Mouse (Mus musculus) right cerebral cortex, adult 2 months (tissue): Measurements from ENCODE around the gene Med31.
"Not testable (repeated sequence)": the region's sequence is repeated elsewhere in the genome, so short reads cannot be mapped to it uniquely, and the experiment has no call there.

Source experiments
- DNase-seq, 2 experiments: peaks; one replicate each; pipeline ENCODE4 v3.0.0; 2021 to 2022; ENCODE audit warnings: low spot score in 2 of 2

Gene Med31

DNA sequence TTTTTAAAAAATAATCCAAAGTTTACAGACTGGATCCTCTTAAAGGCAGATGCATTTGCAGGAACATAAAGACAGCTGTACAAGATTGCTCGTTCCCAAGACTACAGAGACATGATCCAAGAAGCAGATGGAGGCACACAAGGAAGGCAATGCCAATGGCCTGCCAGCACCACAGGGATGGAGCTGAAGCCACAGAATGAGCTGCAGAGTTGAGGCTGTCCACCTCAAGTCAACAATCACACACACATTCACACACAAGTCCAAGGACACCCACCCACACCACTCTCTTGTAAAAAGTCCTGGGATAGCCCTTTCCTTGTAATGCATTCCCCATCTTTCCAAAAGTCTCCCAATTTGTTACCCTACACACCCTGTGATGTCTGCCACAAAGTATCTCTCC is 12.0 kb downstream of the Med31 start:
- DNase-seq: no peak

DNA sequence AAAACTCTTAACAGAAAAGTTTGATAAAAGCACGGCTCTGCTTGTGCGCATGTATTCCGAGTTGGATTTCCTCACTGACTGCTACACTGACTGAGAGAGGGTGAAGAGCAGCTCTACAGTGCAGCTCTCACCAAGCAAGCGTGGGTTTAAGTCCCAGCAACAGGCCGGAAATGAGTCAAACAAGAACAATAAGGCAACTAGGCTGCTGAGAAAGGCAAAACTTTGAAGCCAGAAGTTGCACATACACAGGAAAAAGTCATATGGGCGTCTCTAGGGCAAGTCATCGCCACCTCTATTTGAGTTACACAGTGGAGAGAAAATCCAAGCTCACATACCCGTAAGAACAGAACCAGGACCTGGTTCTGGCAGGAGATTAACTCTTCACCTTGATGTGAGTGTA is 18.9 kb downstream of the Med31 start:
- no peak for DNase-seq

DNA sequence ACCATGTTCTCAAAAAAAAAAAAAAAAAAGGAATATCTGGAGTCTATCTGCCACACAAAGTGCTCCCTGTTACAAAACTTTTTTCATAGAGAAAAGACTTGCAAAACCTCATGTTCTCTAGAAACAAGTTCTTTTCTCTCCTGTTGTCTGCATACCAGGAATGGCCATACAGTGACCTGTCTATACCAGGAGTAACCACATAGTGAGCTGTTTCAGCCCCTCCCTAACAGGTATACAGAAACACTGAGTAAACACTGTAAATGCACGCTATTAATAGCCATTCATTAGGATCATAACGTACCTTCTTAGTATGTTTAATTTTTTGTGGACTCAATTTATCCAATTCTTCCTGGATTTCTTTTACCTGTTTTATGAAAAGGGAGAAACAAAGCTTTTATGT is 21.1 kb downstream of the Med31 start:
- DNase-seq: no peak

DNA sequence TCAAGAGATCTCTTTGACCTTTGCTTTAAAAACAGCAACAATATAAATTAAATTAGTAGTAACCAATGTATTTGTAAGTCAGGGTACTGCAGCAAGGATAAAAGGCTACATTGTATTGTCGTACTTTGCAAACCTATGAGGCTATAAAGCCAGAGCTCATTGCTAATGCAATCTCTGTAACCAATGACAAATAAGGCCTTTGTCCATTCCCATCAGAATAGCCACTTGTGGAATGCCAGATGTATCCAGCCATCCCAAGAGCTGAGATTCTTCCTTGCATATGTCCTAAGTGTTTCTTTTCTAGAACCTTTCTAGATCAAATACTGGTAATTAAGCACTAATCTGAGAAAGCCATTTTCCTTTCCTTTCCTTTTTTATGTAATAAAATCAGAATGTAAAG is 24.5 kb downstream of the Med31 start:
- no peak for DNase-seq

DNA sequence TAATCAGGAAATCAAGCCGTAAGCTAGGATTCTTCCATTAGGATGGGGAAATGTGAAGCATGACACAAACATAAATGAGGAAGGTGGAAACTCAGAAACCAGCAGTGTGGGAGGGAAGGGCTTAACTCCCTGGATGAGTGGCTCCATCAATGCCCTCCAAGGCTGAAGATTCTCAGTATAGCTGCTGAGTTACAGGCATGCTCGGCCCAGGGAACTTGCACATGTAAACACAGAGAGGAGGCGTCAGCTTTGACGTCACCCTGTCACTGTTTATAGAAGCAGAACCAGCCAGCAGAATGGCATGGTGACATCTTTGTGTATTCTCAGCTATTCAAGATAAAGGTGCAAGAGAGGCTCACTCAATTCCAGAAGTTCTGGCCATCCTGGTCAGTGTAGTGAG is 31.1 kb downstream of the Med31 start:
- DNase-seq: peak in 1 of 2 experiments; percentile 21

DNA sequence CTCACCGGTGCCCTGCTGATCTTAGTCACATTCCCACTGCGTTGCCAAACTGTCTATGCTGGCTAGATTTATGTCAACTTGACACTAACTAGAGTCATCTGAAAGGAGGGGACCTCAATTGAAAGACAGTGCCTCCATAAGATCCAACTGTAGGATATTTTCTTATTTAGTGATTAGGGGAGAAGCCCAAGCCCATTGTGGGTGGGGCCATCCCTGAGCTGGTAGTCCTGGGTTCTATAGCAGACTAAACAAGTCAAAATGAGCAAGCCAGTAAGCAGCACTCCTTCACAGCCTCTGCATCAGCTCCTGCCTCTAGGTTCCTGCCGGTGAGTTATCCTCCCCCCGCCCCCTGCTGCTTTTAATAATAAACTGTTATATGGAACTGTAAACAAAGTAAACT is 34.3 kb downstream of the Med31 start:
- DNase-seq: no peak

DNA sequence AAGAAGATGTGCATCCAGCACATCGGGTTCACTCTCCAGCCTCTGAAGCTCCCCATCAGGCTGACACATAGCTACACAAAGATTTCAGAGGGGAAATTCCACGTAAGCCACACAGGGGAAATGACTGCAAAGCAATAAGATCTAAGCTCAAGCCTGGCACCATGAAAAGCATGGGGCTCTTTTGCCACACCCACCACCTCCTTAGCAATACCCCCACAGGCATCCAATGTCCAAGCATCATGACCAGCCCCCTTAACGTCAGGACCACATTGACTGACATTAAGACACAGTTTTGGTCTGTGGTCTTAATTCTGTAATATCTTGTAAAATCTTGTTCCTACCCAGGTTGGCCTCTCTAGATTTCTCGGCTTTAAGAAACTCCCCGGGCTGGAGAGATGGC is 34.8 kb downstream of the Med31 start:
- DNase-seq: no peak

DNA sequence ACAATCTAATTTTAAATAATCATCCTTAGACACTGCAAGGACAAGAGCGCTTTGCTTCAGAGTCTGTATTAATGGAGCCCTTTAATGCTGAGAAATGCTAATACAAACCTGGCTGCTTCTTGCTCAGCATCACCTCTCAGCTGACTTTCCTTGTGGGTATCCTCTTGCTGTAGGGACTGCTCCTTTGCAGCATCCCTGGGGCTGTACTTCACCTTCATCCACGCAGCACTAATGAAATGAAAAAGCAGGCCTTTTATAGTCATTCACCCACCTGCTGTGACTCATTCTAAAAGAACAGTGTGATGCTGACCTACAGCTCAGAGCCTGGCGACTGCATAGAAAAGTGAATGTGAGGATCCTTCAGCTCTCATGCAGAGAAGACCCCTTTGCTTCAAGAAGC is 38.8 kb downstream of the Med31 start:
- no peak for DNase-seq

DNA sequence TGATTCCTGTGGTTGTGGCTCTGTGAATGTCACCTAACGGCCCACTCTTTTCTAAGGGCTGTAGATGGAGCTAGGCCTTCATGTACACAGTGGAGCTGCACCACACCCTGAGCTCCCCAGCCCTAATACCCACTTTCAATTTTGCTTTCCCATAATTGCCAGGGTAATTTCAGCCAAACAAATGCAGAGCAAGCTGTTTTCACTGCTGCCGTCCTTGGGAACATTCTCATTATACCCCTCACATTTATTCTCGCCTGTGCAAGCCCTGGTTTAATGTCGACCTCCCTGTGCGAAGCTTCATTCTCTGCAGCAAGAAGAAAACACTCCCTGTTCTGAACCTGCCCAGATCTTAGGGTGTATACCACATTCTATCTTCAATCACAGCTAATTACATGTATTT is 39.4 kb downstream of the Med31 start:
- no peak for DNase-seq

DNA sequence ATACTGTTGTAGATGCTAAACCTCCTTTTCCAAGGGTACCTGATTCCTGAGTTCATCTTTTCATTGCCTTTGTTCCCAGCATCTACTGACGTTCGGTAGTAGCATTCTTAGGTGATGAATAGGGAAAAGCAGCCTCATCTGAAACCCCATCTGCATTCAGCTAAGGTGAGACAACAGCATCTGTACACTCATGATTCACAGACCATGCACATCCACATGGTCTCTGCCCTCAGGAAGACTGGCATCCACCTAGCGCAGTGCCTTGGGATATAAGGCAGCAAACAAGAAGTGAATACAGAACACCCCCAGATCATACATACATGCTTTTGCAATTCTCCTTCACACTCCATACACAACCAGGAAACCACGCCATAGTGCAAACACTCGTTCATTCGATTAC is 40.7 kb downstream of the Med31 start:
- DNase-seq: no peak

DNA sequence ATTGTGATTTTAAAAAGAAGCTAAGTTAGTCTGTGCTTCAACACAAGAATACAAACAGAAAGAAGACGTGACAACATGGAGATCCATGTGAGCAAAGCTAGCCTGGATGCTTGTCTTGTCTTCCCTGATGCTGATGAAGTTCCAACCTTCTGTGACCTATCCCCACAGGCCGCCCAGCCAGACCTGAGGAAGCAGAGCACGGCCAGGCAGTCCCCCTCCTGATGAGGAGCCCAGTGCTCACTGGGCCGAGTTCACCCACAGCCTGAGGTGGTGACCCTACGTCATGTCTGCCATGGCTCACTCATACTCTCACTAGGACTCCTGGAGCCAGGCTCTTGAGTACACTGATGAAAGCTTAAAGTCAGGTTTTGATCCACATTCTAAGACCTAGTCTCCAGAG is 41.9 kb downstream of the Med31 start:
- no peak for DNase-seq

- DNase-seq: not testable (repeated sequence)
Measured at GRCm38 (mm10) chr11:72171906-72172305, 43.5 kb downstream of the Med31 start.

GRCm38 (mm10) chr11:72169871-72170270 is 45.5 kb downstream of the Med31 start:
- no peak for DNase-seq

- no peak for DNase-seq
Measured at GRCm38 (mm10) chr11:72163198-72163597, 52.2 kb downstream of the Med31 start.
